Mouse (Mus musculus) thymus, postnatal 10 days (tissue): ENCODE measurements around the gene Auts2.

Experiments used
- DNase-seq, 2 experiments: peaks; one replicate each; pipeline ENCODE4 v3.0.0; 2021; ENCODE audit warnings: low spot score in 2 of 2

Gene Auts2

GRCm38 (mm10) chr5:132500817-132501231 is 42.3 kb downstream of the Auts2 start:
- DNase-seq: no peak

DNA sequence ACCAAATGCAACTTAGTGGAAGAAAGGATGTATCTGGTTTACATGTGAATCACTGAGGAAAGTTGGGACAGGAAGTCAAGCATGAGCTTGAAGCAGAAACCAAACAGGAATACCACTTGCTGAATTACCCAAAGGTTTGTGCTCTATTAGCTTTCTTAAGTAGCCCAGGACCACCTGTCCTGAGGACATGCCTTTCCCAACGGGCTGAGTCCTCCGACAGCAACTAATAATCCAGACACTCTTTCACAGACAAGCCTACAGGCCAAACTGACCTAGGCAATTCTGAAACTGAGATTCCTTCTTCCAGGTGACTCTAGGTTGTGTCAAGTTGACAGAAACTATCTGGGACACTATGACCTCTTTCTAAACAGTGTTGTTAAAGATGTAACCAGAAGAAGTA is 44.2 kb downstream of the Auts2 start:
- no peak for DNase-seq

- DNase-seq: no peak
These were observed 45.1 kb downstream of the Auts2 start for GRCm38 (mm10) chr5:132498045-132498444.

DNA sequence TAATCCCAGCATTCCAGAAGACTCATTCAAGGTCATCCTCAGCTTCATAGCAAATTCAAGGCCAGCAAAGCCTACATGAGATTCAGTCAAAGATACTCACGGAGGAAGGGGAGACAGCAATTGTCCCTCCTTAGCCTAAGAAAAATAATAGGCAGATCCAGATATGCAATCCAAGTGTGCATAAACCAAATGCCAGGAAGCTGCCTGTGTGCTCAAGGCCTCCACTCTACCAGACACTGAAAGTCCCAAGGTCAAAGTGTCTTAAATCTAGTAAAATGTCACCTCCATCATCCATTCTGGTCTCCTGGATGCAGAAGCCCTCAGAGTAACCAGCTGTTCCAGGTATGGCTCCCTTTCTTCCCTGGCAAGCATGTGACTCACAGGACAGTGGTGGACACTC is 50.4 kb downstream of the Auts2 start:
- no peak for DNase-seq

DNA sequence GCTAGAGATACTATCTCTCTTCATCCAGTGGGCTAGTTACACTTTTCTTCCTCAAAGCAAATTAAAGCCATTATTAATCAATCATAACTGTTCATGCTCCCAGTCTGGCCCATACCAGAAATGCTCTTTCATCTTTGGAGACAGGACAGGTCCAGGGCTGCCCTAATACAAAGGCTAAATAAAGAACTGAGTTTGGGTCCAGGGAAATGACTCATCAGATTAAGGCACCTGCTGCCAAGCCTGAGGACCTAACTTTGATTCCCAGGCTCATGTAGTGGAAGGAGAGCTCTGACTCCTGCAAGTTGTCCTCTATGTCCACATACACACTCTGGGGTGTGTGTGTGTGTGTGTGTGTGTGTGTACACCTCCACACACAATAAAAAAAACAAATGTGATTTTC is 51.1 kb downstream of the Auts2 start:
- DNase-seq: no peak

DNA sequence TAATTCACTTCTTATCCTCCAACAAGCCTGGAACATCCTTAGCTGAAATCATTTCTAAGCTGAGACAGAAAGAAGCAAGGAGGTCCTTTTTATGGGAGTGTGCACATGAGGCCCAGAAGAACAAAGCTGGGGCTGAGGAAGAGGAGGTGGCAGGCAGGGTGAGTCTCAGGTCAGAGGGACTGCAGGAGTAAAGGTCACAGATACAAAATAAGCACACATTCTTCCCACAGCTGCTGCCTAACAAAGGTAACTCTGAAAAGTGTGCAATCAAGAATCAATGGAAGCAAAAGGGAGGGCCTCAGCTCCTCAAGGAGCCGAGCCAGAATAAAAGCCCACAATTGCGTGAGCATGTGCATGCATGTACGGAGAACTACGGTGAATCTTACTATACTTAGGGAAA is 51.6 kb downstream of the Auts2 start:
- no peak for DNase-seq

DNA sequence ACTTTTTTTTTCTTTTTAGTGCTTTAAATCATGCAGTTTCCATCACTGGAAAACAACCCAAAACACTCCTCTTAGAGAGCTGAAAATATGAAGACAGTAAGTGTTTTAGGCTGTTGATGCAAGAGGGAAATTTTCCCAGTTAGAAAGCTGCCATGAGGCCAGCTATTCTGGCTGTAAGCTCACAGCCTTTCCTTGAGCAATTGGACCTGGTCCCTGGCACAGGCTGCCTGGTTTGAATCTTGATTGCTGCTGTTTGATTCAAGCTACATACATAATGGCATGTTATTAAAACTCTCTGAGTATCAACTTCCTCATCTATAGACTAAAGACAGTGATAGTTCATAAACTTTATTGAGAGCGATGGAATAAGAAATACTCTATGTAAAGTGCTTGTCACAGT is 52.8 kb downstream of the Auts2 start:
- DNase-seq: no peak

- DNase-seq: no peak
These were observed 53.3 kb downstream of the Auts2 start for GRCm38 (mm10) chr5:132489736-132490313.

DNA sequence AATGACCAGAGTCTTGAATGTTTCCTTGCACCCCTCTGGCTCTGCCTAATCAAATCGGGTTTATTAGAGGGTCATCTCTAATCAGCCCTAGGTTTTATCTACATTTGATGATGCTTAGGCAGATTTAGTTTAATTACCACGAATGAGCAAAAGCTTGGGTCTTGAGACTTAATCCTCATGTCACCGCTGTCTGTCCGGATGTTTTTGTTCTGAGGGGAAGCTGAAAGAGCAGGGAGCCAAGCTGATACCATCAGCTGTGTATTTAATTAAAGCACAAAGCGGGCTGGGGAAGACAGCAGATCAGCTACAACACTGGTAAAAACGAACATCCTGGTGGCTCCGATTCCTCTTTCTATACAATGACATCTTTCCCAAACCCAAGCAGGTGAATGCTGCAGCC is 56.3 kb downstream of the Auts2 start:
- DNase-seq: no peak

DNA sequence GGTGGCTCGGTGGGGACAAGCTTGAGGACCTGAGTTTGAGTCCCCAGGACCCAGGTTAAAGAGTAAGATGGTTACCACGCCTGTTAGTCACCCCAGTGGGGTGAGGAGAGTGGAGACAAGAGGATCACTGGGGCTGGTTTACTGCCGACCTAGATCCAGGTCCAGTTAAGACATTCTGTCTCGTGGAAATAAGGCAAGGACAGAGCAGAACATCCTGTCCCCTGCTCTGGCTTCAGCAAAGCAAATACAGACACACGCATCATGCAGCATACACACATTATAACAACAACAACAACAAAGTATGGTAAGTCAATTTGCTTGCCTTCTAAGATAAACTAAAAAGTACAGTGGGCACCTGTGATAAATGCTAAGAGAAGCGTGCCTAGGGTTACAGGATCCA is 57.1 kb downstream of the Auts2 start:
- no peak for DNase-seq

DNA sequence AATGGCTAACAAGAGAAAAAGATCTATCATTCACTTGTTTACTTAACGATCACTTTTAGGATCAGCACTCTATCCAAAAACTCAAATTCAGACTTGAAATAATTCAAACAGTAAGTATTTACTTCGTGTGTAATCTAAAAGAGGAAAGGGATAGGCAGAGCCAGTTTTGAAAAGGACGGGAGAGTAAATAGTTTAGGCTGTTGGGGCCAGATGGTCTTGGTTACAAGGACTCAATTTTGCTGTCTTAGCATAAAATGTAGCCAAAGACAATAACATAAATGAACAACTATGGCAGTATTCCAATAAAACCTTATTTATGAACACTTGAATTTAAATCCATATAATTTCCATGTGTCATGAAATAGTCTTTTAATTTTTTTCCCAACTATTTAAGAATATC is 57.7 kb downstream of the Auts2 start:
- no peak for DNase-seq

- no peak for DNase-seq
These were observed 61.7 kb downstream of the Auts2 start for GRCm38 (mm10) chr5:132481476-132481875.

GRCm38 (mm10) chr5:132480461-132480860 is 62.7 kb downstream of the Auts2 start:
- DNase-seq: no peak

GRCm38 (mm10) chr5:132479227-132479857 is 63.8 kb downstream of the Auts2 start:
- no peak for DNase-seq

DNA sequence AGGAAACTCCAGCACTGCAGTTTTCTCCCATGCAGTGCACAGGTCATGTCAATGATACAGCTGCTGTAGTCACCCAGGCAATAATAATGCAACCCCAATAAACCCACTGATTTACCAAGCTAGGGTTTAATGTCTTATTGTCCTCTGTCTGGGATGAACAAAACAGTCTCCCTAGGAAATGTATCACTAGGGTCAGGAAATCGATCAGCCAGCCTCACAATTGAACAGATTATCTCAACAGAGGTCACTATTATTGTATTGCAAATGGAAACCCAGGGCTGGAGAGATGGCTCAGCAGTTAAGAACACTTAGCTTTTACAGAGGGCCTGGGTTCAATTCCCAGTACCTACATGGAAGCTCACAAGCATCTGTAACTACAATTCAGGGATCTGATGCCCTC is 65.6 kb downstream of the Auts2 start:
- DNase-seq: no peak

- DNase-seq: no peak
These were observed 70.2 kb downstream of the Auts2 start for GRCm38 (mm10) chr5:132472905-132473321.

DNA sequence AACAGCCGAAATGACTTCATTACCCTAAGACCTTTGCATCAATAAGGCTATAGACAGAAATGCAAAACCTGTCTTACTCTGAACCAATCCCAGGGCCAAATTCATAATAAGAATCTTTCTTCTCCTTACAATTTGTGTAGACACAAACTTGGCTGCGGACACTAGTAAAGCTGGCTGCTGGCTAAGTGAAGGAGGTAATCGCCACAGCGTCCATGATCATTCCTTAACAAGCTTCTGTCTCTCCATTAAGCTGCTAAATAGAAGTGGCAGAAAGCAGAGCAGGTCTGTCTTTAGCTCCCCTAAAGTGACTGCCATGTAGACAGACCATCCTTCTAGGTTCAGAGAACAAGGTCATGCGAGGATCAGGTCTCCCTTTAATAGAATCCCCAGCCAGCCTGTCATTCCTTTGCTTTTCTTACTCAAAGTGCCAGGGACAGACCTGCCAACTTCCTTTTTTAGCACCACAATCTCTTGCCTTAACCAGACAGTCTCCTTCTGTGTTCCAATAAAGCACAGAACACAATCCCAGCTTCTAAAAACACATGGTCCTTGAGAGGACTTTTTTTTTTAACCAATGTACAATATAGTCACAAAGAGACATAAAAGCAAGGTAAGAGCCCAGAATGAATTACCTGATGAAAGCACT is 70.8 kb downstream of the Auts2 start:
- no peak for DNase-seq

DNA sequence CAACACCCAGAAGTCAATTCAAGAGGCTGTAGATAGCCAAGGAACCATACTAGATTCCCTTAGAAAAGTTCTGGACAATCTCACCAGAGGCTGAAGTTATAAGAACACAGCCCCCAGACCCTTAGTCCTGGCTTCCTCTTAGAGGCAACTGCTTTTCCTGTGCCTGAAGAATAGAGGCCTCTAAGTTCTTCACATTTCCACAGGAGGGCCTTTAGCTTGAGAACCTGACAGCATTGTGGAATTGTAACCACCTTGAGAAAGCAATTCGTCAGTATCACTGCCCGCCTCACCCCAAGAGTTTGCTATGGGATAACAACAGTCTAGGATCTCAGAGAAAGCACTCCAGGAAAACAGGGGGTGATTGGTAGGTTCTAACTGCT is 75.8 kb downstream of the Auts2 start:
- DNase-seq: no peak

DNA sequence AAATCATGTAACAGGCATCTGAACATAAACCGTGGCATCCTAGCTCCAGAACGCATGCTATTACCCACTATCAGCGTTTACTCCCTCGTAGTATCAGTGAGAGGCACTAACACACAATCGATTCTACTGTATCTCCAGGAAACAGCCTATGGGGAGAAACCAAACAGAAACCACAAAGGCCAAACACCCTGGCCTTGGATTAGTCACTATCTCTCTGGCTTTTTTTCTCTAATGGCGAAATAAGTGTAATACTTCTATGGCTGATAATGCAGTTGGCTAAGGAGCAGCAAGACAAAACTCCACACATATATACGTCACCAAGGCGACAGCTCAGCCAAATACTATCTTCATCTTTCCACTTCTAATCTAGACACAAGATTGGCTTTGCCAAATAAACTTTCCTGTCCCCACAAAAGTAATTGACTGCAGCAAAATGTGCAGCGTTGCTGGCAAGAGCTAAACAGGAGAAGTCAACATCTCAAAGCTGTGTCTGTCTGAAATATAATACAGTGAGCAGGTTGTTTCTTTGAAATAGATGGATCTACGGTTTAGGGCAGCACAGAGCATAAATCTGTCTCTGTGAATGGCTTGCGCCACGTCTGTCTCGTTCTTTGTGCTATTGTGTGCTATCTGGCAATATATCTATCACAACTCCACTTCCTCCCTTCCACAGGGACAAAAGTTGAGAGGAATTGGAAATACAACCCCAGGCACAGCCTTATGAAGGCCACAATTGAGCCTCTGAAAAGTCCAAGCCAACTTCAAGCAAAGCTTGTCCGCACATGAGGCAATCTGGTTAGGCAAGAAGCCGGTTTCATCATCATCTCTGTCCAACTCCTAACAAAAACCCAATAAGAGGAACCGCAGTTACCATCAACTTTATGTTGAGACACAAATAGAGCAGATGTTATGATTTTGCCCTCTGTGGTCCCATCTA is 76.4 kb downstream of the Auts2 start:
- no peak for DNase-seq

DNA sequence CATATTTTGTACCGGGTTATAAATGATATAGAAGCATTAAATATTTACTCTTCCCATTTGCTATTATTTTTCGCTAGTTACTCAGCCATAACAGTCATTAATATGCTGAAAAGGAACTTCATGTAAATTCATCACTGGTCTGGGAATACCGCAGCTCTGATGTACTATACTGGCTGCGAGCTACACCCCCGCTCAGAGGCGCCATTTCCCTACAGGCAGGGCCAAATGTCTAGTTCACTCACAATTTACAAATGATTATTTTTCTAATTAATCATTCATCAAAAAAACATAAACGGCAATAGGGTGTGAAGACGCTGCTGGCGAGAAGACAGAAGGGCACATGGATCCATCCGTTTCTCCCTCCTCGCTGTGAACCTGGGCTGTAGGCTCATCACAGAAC is 80.6 kb downstream of the Auts2 start:
- no peak for DNase-seq

GRCm38 (mm10) chr5:132458498-132458897 is 84.6 kb downstream of the Auts2 start:
- no peak for DNase-seq

- DNase-seq: no peak
These were observed 90.8 kb downstream of the Auts2 start for GRCm38 (mm10) chr5:132452381-132452780.
